ENCODE assay signal across 17 mouse cellular contexts in the genomic region with DNA sequence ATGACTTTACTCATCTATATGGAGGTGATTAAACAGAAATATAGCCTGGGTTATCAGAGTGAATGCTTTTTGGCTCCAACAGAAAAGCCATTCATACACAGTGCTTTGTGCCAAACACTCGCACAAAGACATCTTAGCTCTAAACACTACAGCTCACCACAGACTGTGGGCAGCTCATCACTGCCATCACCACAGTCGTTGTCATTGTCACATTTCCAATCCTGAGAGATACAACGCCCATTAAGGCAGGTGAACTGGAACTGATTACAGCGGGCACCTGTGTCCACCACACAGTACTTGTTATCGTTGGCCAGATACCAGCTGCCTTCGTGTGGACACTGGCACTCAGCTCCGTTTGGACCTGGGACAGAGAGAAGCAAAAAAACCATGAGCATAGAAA.
"Had no signal": no experiment of that assay in that cellular context is flagged by ENCODE, and none has a peak within 500 bp of the region (broad histone marks: within the 10 kb centered on the region; RNA-seq: fewer than 3 reads in every experiment).

No protein-coding gene starts in this region.

- H3K9me3 ChIP-seq: liver, embryonic 13.5 days; liver, embryonic 15.5 days; midbrain, embryonic 10.5 days; midbrain, embryonic 12.5 days; neural tube, embryonic 12.5 days had no signal

- DNase-seq: liver, embryonic 13.5 days; lung, adult 18-20 months; lung, embryonic 14.5 days; lung, postnatal 10 days; lung, postnatal 4 days; midbrain, embryonic 14.5 days; right cerebral cortex, postnatal 14 days; spleen, adult 18-20 months; thymus, adult 18-20 months; thymus, postnatal 14 days; thymus, postnatal 36 days had no signal

- H3K4me3 ChIP-seq: liver, embryonic 13.5 days; liver, embryonic 15.5 days; midbrain, embryonic 10.5 days; midbrain, embryonic 12.5 days; myocyte; neural tube, embryonic 12.5 days had no signal

- H3K27ac ChIP-seq: liver, embryonic 13.5 days; liver, embryonic 15.5 days; midbrain, embryonic 10.5 days; midbrain, embryonic 12.5 days; neural tube, embryonic 12.5 days had no signal

- H3K36me3 ChIP-seq: liver, embryonic 13.5 days; liver, embryonic 15.5 days; neural tube, embryonic 12.5 days had no signal

- H3K4me1 ChIP-seq: liver, embryonic 13.5 days; liver, embryonic 15.5 days; midbrain, embryonic 10.5 days; midbrain, embryonic 12.5 days; neural tube, embryonic 12.5 days had no signal

- H3K4me2 ChIP-seq: liver, embryonic 13.5 days; liver, embryonic 15.5 days; lung, embryonic 14.5 days; midbrain, embryonic 12.5 days; neural tube, embryonic 12.5 days had no signal

- H3K27me3 ChIP-seq: liver, embryonic 13.5 days; liver, embryonic 15.5 days; midbrain, embryonic 12.5 days; neural tube, embryonic 12.5 days had no signal

- ATAC-seq: midbrain, embryonic 16.5 days had no signal

- H3K9ac ChIP-seq: liver, embryonic 13.5 days; liver, embryonic 15.5 days; lung, embryonic 14.5 days; midbrain, embryonic 12.5 days; neural tube, embryonic 12.5 days had no signal
